Mouse (Mus musculus): ENCODE data around the gene Fntb.
A peak's percentile ranks its signal among the peaks of the same experiment; 100 is the strongest.

Gene Fntb

GRCm38 (mm10) chr12:76795350-76795749 is 30.0 kb downstream of the Fntb start, which contains the start of gene Gpx2:
Gene Gpx2 (minus strand): TSS chr12:76795554.
- DNase-seq, result no peak

GRCm38 (mm10) chr12:76796938-76797539 is 31.6 kb downstream of the Fntb start:
- DNase-seq, result no peak

GRCm38 (mm10) chr12:76798008-76798720 is 32.8 kb downstream of the Fntb start:
- no peak for DNase-seq

- DNase-seq, result no peak
These were observed 37.6 kb downstream of the Fntb start for GRCm38 (mm10) chr12:76803028-76803427.

GRCm38 (mm10) chr12:76803700-76804252 is 38.4 kb downstream of the Fntb start:
- DNase-seq, result peak; percentile 56 to 73

DNA sequence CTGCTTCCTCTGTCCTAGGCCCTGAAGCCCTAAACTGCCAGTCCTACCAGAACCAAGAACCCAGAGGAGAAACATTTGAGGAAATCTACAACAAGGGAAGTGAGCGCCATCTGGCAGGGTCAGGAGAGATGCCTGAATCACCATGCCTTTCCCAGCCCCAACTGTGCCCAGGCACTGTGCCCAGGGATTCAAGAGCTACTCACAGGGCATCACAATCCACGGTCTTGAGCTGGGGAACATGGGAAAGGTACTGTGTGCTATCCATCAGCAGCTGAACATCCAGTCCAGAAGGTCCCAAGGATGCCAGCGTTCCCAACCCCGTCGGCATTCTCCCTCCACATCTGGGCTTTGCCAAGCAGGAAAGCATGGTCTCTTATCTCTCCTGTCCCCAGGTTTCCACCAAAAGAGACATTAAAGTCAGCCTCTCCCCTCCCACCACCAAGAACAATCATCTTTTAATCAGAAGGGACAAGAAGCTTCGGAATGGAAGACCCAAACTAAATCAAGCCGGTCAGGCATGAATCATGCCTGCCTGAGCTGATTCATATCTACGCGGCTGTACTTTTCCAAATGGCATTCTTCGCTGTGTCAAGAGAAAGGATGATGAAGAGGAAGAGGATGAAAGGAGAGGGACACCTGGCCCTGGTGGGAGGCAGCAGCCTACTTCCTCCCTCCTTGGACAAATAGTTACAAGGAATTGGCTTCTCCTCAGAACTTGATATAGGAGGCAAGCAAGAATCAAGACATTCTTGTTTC is 39.8 kb downstream of the Fntb start:
- DNase-seq, result no peak

GRCm38 (mm10) chr12:76807796-76808195 is 42.4 kb downstream of the Fntb start:
- DNase-seq, result no peak

- DNase-seq, result no peak
These were observed 45.1 kb downstream of the Fntb start for GRCm38 (mm10) chr12:76810491-76810890.

- no peak for DNase-seq
These were observed 45.6 kb downstream of the Fntb start for GRCm38 (mm10) chr12:76811006-76811405.

DNA sequence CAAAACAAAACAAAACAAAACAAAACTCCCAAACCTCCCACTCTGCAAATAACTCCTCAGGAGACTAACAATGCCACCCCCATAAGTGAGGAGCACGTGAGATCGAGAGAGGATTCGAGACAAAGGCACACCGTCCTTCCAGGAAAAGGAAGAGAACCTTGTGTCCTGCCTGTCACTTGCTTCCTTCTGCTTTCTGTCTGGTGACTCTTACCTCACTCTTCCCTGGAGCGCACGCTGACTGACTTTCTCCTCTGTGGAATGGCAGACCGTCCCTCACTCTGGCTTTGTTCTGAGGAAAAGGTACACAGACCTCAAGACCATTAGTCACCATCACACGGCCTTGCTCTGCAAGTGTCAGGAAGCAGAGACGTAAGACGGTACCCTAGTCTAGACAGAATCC is 48.2 kb downstream of the Fntb start:
- DNase-seq, result no peak

DNA sequence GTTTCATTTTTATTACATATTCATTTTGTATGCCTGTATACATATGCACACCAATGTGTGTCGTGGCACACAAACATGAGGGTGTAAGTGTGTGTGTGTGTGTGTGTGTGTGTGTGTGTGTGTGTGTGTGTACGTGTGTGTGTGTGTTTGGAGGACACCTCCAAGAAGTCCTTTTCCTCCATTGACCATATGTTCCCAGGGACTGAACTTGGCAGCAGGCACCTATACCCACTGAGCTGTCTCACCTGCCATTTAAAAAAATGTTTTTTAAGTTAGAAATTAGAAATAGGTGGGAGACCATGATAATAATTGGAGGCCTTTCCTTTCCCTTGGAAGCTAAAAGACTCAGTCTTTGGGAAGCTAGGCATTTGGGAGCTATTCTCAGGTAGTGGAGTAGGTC is 48.7 kb downstream of the Fntb start:
- DNase-seq, result no peak

- no peak for DNase-seq
These were observed 51.3 kb downstream of the Fntb start for GRCm38 (mm10) chr12:76816720-76817119.

- no peak for DNase-seq
These were observed 51.8 kb downstream of the Fntb start for GRCm38 (mm10) chr12:76817176-76817575.

GRCm38 (mm10) chr12:76818120-76818519 is 52.7 kb downstream of the Fntb start:
- peak; percentile 60 to 77 for DNase-seq

DNA sequence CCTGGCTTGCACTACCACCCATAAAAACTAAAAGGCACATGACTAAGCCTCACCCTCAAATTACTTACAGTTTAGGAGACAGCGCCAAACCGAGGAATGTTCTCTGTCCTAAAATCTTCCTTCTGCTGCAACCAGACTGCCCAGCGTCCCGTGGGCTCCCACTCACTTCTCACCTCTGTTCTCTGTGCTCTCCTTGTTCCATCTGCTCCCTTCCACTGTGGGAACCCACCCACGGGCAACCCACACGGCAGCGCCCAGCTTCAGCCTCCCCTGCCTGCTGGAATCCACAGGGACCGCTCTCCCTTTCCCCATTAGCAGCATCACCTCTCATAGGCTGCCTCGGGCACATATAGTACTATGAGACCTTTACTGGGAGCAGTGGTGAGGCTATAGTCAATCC is 53.5 kb downstream of the Fntb start:
- no peak for DNase-seq

DNA sequence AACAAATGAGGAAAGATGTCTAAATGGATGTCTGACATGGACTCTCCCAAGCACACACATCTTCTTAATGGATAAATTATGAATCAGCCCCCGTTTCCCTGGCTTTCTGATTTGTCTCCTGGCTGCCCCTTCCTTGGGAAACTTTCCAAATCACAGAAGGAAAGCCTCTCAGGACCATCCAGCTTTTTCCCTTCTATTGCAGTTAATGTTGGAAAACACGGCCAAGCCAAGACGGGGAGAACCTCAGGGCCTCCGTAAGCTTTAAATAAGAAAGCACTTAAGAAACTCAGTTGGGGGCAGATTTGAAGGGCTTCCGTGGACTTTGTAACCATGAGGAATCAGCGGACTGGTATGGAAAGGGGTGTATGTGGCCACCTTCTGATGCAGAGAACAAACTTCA is 54.4 kb downstream of the Fntb start:
- DNase-seq, result no peak

DNA sequence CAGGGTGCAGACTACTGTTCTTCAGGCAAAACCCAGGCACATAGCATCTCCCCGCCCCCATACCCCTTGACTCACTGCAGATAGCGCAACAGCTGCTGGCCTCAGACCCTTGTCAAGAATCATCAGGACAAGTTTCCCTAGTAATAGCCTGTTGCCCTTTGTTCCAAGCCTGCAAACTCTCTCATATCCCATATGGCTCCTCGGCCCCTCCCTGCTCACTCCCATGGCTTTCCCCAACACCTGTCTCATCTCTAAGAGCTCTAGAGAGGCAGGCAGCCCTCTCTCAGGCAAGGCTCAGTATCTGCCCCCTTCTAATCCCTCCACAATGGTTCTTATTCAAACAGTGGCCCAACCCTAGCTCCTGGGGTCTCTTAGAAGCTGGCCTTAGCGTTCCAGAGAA is 55.2 kb downstream of the Fntb start:
- DNase-seq, result no peak

DNA sequence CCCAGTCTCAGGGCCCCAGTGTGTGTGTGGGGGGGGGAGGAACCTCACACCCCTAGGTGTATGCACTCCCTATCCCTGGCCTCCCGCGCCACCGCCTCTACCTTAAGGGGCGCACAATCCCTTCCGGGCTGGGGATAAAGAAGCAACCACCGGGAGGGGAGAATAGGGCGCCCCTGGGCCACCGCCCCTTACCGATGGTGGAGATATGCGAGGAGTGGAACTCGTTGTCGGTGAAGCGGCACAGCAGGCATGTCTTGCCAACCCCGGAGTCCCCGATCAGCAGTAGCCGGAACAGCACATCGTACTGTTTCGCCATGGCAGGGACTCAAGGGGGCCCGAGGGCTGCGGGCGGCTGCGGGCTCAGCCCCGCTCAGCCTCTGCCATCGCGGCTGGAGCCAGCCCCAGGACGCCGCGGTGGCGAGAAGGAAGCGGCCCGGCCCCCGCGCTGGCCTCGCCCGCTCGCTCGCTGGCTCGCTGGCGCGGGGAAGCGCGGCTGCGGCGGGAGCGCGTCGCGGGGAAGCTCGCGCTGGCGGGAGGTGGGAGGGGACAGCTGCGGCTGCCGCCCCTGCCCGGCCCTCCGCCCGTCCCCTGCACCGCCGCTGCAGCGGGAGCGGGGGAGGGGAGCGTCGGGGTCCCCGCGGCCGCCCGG is 56.7 kb downstream of the Fntb start:
- peak in 1 of 2 experiments; percentile 48 for DNase-seq

DNA sequence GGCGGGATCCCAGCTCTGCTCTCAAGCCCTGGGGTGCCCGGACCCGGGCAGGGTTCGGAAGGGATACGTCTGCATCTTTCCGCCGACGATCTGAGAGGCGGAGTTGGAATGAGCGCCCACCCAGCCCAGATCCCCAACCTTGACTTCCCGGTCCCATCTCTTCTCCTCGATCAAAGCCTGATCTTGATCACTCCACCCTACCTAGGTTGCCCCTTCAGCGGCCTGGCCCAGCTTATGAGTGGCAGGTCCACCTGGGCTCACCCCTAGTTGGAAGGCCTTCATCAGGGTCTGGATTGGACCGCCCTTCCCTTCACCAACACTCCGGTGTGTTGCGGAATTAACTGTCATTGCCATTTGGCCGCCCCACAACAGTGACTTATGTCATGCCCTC is 57.3 kb downstream of the Fntb start, which contains the start of gene Rab15:
Gene Rab15 (minus strand): TSS at position 258 of the 391 bp plus-strand sequence.
- no peak for DNase-seq

DNA sequence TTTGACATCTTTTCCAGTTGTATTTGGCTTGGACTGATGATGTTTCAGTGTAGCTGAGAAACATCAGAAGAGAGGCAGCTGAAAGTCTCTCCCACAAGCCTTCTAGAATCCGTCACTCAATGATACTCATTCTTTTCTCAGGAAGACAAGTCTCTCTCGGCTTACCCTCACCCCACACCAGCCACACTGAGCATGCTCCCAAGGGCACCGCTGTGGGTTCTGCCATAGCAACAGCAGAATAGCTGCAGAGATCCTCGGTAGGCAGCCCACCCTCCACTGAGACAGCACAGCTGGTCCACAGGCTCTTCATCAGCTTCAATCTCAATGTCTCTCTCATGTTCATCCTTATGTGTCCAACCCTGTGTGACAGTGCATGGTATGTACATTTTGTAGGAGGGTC is 59.9 kb downstream of the Fntb start:
- no peak for DNase-seq

DNA sequence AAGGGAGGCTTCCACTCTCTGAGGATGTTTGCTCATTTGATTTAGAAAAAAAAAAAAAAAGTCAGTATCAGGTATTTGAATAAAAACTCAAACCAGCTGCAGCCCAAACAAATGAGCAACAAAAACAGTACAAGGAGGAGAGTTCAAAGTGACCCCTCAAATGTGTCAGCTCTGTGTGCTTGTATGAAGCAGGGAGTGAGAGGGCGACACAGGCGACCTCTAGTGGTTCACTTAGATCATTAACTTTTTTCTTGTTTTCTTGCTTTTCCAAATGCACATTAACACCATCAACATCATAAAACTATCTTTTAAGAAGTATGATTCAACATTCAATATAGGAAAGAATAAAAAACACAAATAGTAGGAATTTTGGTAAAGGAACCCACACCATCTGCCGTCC is 67.3 kb downstream of the Fntb start:
- DNase-seq, result peak in 1 of 2 experiments; percentile 44

DNA sequence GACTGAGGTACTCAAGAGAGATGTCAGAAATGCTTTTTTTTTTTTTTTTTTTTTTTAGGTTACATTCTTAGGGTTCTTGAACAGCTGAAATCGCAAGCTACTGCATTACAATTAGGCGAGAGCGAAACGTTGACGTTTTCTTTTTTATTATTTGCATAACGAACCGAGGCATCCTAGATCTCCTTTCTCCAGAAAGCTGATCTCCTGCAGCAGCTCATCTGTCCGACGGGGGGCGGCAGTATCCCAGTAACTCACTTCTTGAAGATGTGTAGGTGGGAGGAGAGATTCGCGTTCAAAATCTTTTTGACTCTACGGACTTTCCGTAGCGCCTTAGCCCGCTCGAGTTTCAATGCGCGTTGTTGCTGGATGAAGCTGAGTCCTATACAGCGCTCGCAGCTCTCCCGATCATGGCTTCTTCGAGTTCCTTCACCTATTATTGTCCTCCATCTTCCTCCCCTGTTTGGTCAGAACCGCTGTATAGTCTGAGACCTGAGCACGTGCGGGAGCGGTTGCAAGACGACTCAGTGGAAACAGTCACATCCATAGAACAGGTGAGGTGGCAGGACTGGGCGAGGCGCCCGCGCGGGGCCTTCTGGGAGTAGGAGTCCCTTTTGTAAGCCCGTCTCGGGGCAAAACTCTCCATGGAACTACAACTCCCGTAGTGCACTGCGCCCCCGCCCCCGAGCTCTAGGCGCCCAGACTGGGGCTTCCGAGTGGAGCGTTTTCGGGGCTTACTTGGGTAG is 71.9 kb downstream of the Fntb start:
- peak; percentile 98 to 99 for DNase-seq

Measured in kidney, postnatal 25 days (tissue).